Mouse (Mus musculus) forebrain, postnatal 0 days (tissue): ENCODE results near the gene Farsa. TPM values are rescaled to one million over a fixed set of nuclear protein-coding genes. Genes with fewer than 3 reads are reported as not detected.
A peak's percentile ranks its signal among the peaks of the same experiment; 100 is the strongest.

Source experiments
- ATAC-seq: fragments of 200-750 bp; cut with Nextera tagmentation; 2 replicates; pipeline ENCODE4 v1.8.0; 2017; ENCODE audit warnings: mild to moderate bottlenecking, moderate library complexity
- DNase-seq: peaks from one replicate; pipeline ENCODE4 v3.0.0-alpha.2; 2015
- H3K27ac ChIP-seq: fragments of 300-500 bp; sonication (generic); 2 replicates; pipeline ENCODE4 v1.5.1; 2014; ENCODE audit warnings: low read depth, mild to moderate bottlenecking, antibody characterized with exemption, low read length, moderate library complexity, mixed read lengths
- H3K27me3 ChIP-seq: fragments of 300-500 bp; sonication (generic); 2 replicates; pipeline ENCODE4 v1.6.1; 2014; ENCODE audit warnings: mild to moderate bottlenecking, low read length, mixed read lengths; ENCODE audit not compliant: insufficient read depth
- H3K36me3 ChIP-seq: fragments of 300-500 bp; sonication (generic); 2 replicates; pipeline ENCODE4 v1.6.1; 2014; ENCODE audit warnings: mild to moderate bottlenecking, moderate library complexity; ENCODE audit not compliant: insufficient read depth
- H3K4me1 ChIP-seq: fragments of 300-500 bp; sonication (generic); 2 replicates; pipeline ENCODE4 v1.6.1; 2014; ENCODE audit warnings: antibody characterized with exemption; ENCODE audit not compliant: insufficient read depth
- H3K4me2 ChIP-seq: fragments of 300-500 bp; sonication (generic); 2 replicates; pipeline ENCODE4 v1.6.1; 2014; ENCODE audit warnings: low read depth, mild to moderate bottlenecking, moderate library complexity
- H3K4me3 ChIP-seq: fragments of 300-500 bp; sonication (generic); 2 replicates; pipeline ENCODE4 v1.5.1; 2014; ENCODE audit warnings: low read depth, low read length, mixed read lengths
- H3K9ac ChIP-seq: fragments of 300-500 bp; sonication (generic); 2 replicates; pipeline ENCODE4 v1.6.1; 2014; ENCODE audit warnings: mild to moderate bottlenecking
- H3K9me3 ChIP-seq: fragments of 300-500 bp; sonication (generic); 2 replicates; pipeline ENCODE4 v1.6.1; 2016; ENCODE audit warnings: low read length
- CTCF ChIP-seq: sonication (generic); IDR thresholded peaks from 2 replicates; pipeline ENCODE4 v1.5.1; 2016; ENCODE audit warnings: antibody characterized with exemption, control low read depth, low read depth
- WGBS: fragments of 180-500 bp; shearing (Covaris S2); extraction: QIAGEN DNeasy Blood & Tissue Kit; methylation state at CpG from one replicate; pipeline ENCODE4 v1.1.7; 2014; 5-methylcytosine and 5-hydroxymethylcytosine counted together
- polyA plus RNA-seq: library from polyadenylated mRNA; unstranded; fragments of >200 nt; fragmentation: Nextera tagmentation; extraction: Ambion mirVana; gene quantifications from 2 replicates; pipeline ENCODE4 v1.2.1, GENCODE M21; 2015
- total RNA-seq: library from RNA; depleted of rRNA; stranded (reverse); fragments of >200 nt; gene quantifications from 2 replicates; pipeline ENCODE4 v1.2.3, GENCODE M21; 2014

The Farsa gene
- total and polyA plus RNA-seq, 2 experiments from 2014 or later = 77.1 to 100 TPM

DNA sequence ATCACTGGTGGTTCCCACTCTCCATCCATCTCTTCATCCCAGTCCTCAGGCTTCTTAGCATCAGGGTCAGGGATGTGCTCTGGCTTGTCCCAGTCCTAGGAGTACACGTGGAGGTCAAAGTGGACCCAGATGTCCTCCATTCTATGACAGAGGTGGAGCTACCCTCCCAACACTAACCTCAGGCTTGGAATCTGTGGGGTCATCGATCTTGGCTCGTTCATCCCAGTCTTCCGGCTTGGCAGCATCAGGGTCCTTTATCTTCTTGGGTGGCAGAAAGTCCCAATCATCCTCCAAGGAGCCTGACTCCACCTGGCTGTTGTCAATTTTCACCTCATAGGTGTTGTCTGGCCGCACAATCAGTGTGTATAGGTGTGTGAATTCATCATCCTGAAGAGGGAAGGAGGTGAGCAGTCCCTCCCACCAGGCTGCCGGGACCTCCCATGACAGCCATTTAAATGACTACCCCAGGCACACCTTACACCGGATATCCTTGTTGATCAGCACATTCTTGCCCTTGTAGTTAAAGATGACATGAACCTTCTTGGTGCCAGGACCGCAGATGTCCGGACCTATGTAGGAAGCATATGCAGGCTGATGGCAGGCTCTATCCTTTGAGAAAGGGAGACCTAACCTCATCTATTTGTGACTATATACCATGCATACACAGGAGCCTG lies 12.3 kb upstream of the Farsa start:
- whole genome bisulfite sequencing = 92% methylated on average over 9 of the region's 9 CpGs
- H3K27me3 ChIP-seq = no peaks in the 10 kb centered on the region
- DNase-seq = no peak
- H3K9ac ChIP-seq = no peak overlapping the region
- peak overlapping the region; percentile 83; the same call in 1 of the 2 replicates for H3K4me3 ChIP-seq
- no peak for ATAC-seq
- H3K27ac ChIP-seq = no peak overlapping the region
- H3K4me1 ChIP-seq = peaks cover 14% of the 10 kb centered on the region
- H3K9me3 ChIP-seq = no peaks in the 10 kb centered on the region
- peak overlapping the region; percentile 90 for H3K4me2 ChIP-seq
- TF ChIP-seq CTCF = no peak
- H3K36me3 ChIP-seq = peaks cover 42% of the 10 kb centered on the region

DNA sequence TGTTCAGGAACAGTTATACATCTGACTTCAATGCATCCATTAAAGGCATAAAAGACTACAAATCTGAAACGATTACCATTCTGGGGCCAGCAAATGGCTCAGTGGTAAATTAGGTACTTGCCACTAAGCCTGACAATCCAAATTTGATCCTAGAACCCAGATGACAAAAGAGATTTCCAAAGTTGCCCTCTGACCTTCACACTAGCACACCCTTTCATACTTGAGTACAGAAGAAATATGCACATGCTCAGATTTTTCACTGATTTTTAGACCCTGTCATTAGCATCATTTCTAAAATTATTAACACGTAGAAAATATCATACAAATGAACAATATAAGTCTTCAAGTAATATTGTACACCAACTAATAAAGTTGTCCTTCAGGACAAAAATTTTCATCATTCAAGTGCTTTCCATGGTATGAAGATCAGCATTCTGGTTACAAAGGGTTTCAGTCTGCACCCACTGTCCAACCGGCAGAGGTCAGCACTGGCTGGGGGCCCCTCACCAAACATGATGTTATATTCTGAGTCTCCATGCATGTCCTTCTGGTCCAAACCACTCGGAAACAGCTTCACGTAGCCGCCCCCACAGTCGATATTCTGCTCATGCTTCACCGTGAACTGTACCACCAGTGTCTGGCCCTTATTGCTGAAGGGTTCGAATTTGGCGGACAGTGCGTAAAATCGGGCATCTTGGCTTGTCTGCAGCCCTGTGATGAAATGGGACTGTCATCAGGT lies 11.3 kb upstream of the Farsa start:
- H3K27ac ChIP-seq = peak overlapping the region; percentile 87
- no peaks in the 10 kb centered on the region for H3K27me3 ChIP-seq
- WGBS = 10% methylated on average over 12 of the region's 12 CpGs
- ATAC-seq (no peak), DNase-seq (peak; percentile 31)
- H3K4me3 ChIP-seq = peak overlapping the region; percentile 83
- H3K4me2 ChIP-seq = peak overlapping the region; percentile 90
- H3K9ac ChIP-seq = peak overlapping the region; percentile 97
- peaks cover 11% of the 10 kb centered on the region for H3K4me1 ChIP-seq
- TF ChIP-seq CTCF = peak; percentile 59
- H3K9me3 ChIP-seq = no peaks in the 10 kb centered on the region
- H3K36me3 ChIP-seq = peaks cover 42% of the 10 kb centered on the region

DNA sequence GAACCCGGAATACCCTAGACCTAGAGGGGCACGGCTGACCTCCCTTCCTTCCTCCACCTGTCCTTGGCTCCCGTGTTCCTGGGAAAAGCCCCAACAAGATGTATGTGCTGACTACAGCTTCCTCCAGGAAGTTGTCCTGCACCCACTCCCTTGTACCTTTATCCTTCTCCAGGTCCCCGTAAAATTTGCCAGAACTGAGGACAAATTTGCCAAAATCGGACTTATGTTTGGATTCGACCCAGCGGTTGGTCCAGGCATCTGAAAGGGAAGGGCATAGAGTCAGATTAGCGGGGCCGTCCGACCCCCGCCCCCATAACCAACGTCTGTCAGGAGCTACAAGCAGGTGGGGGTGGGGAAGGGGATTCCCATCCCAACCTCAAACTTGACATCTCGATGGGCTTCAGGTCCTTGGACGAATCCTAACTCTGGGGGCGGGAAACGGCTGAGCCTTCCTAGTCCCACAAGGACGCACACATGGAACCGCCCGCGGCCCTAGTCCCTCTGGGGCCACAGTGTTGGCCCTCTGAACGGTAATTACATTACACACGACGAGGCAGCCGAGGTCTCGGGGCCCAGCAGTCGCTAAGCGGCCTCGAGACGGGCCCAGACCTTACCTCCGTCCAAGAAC lies 10.6 kb upstream of the Farsa start:
- no peaks in the 10 kb centered on the region for H3K27me3 ChIP-seq
- WGBS = under 1% methylated on average over 30 of the region's 30 CpGs
- no peaks in the 10 kb centered on the region for H3K9me3 ChIP-seq
- H3K9ac ChIP-seq = peak overlapping the region; percentile 97
- ATAC-seq (peak; percentile 23), DNase-seq (no peak)
- H3K4me2 ChIP-seq = peak overlapping the region; percentile 90
- peaks cover 11% of the 10 kb centered on the region for H3K4me1 ChIP-seq
- H3K36me3 ChIP-seq = peaks cover 40% of the 10 kb centered on the region
- peak overlapping the region; percentile 83 for H3K4me3 ChIP-seq
- H3K27ac ChIP-seq = peak overlapping the region; percentile 87
- TF ChIP-seq CTCF = no peak

DNA sequence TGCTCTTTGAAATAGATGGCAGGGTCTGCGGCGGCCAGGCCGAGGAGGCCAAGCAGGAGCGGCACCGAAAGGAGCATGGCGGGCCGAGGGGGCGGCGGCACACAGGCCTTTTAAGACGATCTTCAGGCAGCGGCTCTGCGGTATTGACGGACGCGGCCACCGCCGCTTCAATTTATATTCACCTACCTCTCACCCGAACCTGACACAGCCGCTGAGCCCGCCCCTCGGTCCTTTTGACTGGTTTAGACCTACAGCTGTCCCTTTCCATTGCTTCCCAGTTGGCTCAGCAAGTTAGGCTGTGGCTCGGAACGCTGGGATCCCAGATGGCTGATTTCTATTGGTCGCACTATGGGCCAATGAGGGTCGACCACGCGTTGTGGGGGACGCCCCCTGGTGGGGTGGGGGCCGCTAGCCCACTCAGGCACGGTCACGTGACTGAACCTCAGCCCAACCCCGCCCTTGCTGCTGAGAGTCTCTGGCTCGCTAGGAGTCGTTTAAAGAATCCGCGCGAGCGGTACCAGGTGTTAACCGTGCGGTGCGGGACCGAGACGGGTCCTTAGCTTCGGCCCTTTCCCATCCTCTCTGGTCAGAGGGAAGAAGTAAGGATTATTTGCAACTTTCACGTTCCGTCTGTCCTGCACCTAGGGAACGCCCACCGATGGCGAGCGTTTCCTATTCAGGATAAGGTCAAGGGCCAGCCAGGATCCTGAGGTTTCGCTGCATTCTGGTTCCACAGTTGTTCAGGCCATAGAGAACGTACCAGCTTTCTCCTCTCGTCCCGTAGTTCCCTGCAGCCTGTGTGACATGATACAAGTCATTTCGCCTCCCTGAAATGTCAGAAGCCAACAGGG lies 9.8 kb upstream of the Farsa start, which contains the start of gene Calr:
Gene Calr, minus strand, starts transcription at position 213 of the 851 bp plus-strand sequence.
- DNase-seq = peak; percentile 100
- Histone ChIP-seq H3K4me2 (peak within 1 kb of the TSS; percentile 90), H3K27ac (peak within 1 kb of the TSS; percentile 87), H3K36me3 (peaks cover 33% of the 10 kb centered on the region), H3K9me3 (no peaks in the 10 kb centered on the region), H3K27me3 (no peaks in the 10 kb centered on the region), H3K4me3 (peak within 1 kb of the TSS; percentile 83), H3K4me1 (peaks cover 11% of the 10 kb centered on the region), H3K9ac (peak within 1 kb of the TSS; percentile 97)
- ATAC-seq = peak; percentile 99
- TF ChIP-seq CTCF = peak; percentile 51
- 1% methylated on average over 55 of the region's 55 CpGs for WGBS

DNA sequence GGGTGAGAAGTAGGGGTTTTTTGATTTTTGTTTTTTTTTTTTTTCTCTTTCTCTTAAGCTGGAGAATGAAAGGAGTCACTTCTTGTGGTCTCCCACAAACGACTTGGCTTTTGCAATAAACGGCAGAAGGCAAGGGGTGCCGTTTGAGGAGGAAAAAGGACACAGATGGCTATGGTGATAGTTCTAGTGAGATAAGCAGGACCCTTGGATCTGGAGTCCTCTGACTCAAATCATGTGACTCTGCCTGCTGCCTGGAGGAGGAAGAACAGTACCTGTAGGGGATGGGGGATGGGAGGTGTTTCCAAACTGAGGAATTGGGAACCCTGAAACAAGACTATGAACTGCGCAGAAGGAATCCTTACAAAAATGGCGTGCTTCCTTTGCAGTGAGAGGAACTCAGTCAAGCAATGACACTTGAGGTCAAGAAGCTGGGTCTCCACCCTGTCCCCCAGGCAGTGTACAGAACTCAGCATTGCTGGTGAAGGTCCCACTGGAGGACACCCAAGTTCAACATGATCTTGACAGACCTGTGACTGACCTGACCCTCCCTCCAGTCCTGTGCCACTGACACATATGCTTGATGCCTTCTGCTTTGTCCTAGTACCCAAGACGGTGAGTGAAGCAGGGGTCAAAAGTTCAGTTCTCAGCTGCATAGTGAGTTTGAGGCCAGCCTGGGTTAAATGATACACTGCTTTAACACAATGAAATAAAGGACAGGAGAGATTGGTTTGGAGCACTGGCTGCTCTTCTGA lies 8.9 kb upstream of the Farsa start:
- DNase-seq (no peak), ATAC-seq (no peak)
- H3K4me3 ChIP-seq = peak overlapping the region; percentile 83
- WGBS = 45% methylated on average over 6 of the region's 6 CpGs
- H3K4me1 ChIP-seq = peaks cover 11% of the 10 kb centered on the region
- H3K4me2 ChIP-seq = peak overlapping the region; percentile 87
- H3K9me3 ChIP-seq = no peaks in the 10 kb centered on the region
- H3K27ac ChIP-seq = peak overlapping the region; percentile 79; the same call in 1 of the 2 replicates
- H3K9ac ChIP-seq = peak overlapping the region; percentile 68
- H3K36me3 ChIP-seq = peaks cover 24% of the 10 kb centered on the region
- TF ChIP-seq CTCF = no peak
- H3K27me3 ChIP-seq = no peaks in the 10 kb centered on the region
